7 mouse cellular contexts compared by ENCODE assay signal in genomic region chr1:93855790-93856189, GRCm38 (mm10). TPM values are rescaled to one million over a fixed set of nuclear protein-coding genes. Genes with fewer than 3 reads are reported as not detected.
"Had no signal": no experiment of that assay in that cellular context is flagged by ENCODE, and none has a peak within 500 bp of the region (broad histone marks: within the 10 kb centered on the region; RNA-seq: fewer than 3 reads in every experiment).

No protein-coding gene starts in this region.

RNA-seq across cellular contexts. Expression of gene Gal3st2, which starts 5.3 kb away (rescaled TPM):
- total RNA-seq: left cerebral cortex, postnatal 10 days had no signal
- polyA plus RNA-seq: liver, adult 2 months; liver, embryonic 14.5 days; lung, embryonic 14.5 days; midbrain, embryonic 11.5 days; neural tube, embryonic 12.5 days; stomach, embryonic 14.5 days had no signal
